Mouse (Mus musculus): Measurements from ENCODE around the gene Lmo7. TPM values are rescaled to one million over a fixed set of nuclear protein-coding genes. Genes with fewer than 3 reads are reported as not detected.

Lmo7 gene
- total RNA-seq (2014; fragmentation: Nextera tagmentation) = not detected in 2 replicates
- not detected in 2 replicates for total RNA-seq (2017)

GRCm38 (mm10) chr14:101729237-101729971, at the start of gene Lmo7, which contains the start of gene Gm9922:
Lmo7 (plus strand) TSS chr14:101729957.
Gm9922 (minus strand) TSS chr14:101729814.
- ATAC-seq (replicated peaks; ENCODE audit: low FRiP score, low TSS enrichment, poor library complexity, severe bottlenecking) = peak; percentile 80

- ATAC-seq (replicated peaks; ENCODE audit: low FRiP score, low TSS enrichment, poor library complexity, severe bottlenecking) = no peak
Observed at GRCm38 (mm10) chr14:101687696-101688095, 42.1 kb upstream of the Lmo7 start.

GRCm38 (mm10) chr14:101688406-101688805, 41.4 kb upstream of the Lmo7 start:
- ATAC-seq (replicated peaks; ENCODE audit: low FRiP score, low TSS enrichment, poor library complexity, severe bottlenecking) = no peak

- no peak for ATAC-seq (replicated peaks; ENCODE audit: low FRiP score, low TSS enrichment, poor library complexity, severe bottlenecking)
Observed at GRCm38 (mm10) chr14:101704479-101704878, 25.3 kb upstream of the Lmo7 start.

GRCm38 (mm10) chr14:101707088-101707487, 22.7 kb upstream of the Lmo7 start:
- ATAC-seq (replicated peaks; ENCODE audit: low FRiP score, low TSS enrichment, poor library complexity, severe bottlenecking) = no peak

GRCm38 (mm10) chr14:101714414-101714813, 15.3 kb upstream of the Lmo7 start:
- ATAC-seq (replicated peaks; ENCODE audit: low FRiP score, low TSS enrichment, poor library complexity, severe bottlenecking) = no peak

- peak; percentile 46; the same call in 1 of the 2 replicates for ATAC-seq (replicated peaks; ENCODE audit: low FRiP score, low TSS enrichment, poor library complexity, severe bottlenecking)
Observed at GRCm38 (mm10) chr14:101729972-101730692, 375 bp downstream of the Lmo7 start.

GRCm38 (mm10) chr14:101733542-101734303, 4.0 kb downstream of the Lmo7 start:
- ATAC-seq (replicated peaks; ENCODE audit: low FRiP score, low TSS enrichment, poor library complexity, severe bottlenecking) = no peak

GRCm38 (mm10) chr14:101737501-101737900, 7.7 kb downstream of the Lmo7 start:
- no peak for ATAC-seq (replicated peaks; ENCODE audit: low FRiP score, low TSS enrichment, poor library complexity, severe bottlenecking)

- no peak for ATAC-seq (replicated peaks; ENCODE audit: low FRiP score, low TSS enrichment, poor library complexity, severe bottlenecking)
Observed at GRCm38 (mm10) chr14:101746635-101747034, 16.9 kb downstream of the Lmo7 start.

- no peak for ATAC-seq (replicated peaks; ENCODE audit: low FRiP score, low TSS enrichment, poor library complexity, severe bottlenecking)
Observed at GRCm38 (mm10) chr14:101747811-101748210, 18.1 kb downstream of the Lmo7 start.

- no peak for ATAC-seq (replicated peaks; ENCODE audit: low FRiP score, low TSS enrichment, poor library complexity, severe bottlenecking)
Observed at GRCm38 (mm10) chr14:101748436-101748835, 18.7 kb downstream of the Lmo7 start.

GRCm38 (mm10) chr14:101750910-101751309, 21.2 kb downstream of the Lmo7 start:
- ATAC-seq (replicated peaks; ENCODE audit: low FRiP score, low TSS enrichment, poor library complexity, severe bottlenecking) = no peak

GRCm38 (mm10) chr14:101755425-101755824, 25.7 kb downstream of the Lmo7 start:
- ATAC-seq (replicated peaks; ENCODE audit: low FRiP score, low TSS enrichment, poor library complexity, severe bottlenecking) = no peak

GRCm38 (mm10) chr14:101762267-101762666, 32.5 kb downstream of the Lmo7 start:
- ATAC-seq (replicated peaks; ENCODE audit: low FRiP score, low TSS enrichment, poor library complexity, severe bottlenecking) = no peak

GRCm38 (mm10) chr14:101763762-101764295, 34.1 kb downstream of the Lmo7 start:
- ATAC-seq (replicated peaks; ENCODE audit: low FRiP score, low TSS enrichment, poor library complexity, severe bottlenecking) = no peak

- no peak for ATAC-seq (replicated peaks; ENCODE audit: low FRiP score, low TSS enrichment, poor library complexity, severe bottlenecking)
Observed at GRCm38 (mm10) chr14:101771336-101771735, 41.6 kb downstream of the Lmo7 start.

GRCm38 (mm10) chr14:101771756-101772155, 42.0 kb downstream of the Lmo7 start:
- ATAC-seq (replicated peaks; ENCODE audit: low FRiP score, low TSS enrichment, poor library complexity, severe bottlenecking) = no peak

- no peak; the same call in 1 of the 2 replicates for ATAC-seq (replicated peaks; ENCODE audit: low FRiP score, low TSS enrichment, poor library complexity, severe bottlenecking)
Observed at GRCm38 (mm10) chr14:101774631-101775030, 44.9 kb downstream of the Lmo7 start.
